Mouse (Mus musculus) bone marrow, adult 2 months (tissue): ENCODE measurements around the gene Rabgap1l. TPM values are rescaled to one million over a fixed set of nuclear protein-coding genes. Genes with fewer than 3 reads are reported as not detected.
"Not testable (repeated sequence)": the region's sequence is repeated elsewhere in the genome, so short reads cannot be mapped to it uniquely, and the experiment has no call there.

Experiments
- H3K27ac ChIP-seq: fragments of 200-500 bp; 2 replicates; pipeline ENCODE4 v1.5.1; 2012; ENCODE audit warnings: low read depth, mild to moderate bottlenecking, control low read depth, inconsistent platforms, low read length; ENCODE audit not compliant: control insufficient read depth, poor library complexity, insufficient read depth
- H3K4me1 ChIP-seq: fragments of 200-500 bp; 2 replicates; pipeline ENCODE4 v1.6.1; 2011; ENCODE audit warnings: low read length; ENCODE audit not compliant: control insufficient read depth, insufficient read depth
- H3K4me3 ChIP-seq: fragments of 200-500 bp; replicated peaks from 2 replicates; pipeline ENCODE3; 2011; ENCODE audit warnings: mild to moderate bottlenecking, low read depth, low read length, control low read depth; ENCODE audit not compliant: control insufficient read depth
- CTCF ChIP-seq: fragments of 200-500 bp; IDR thresholded peaks from 2 replicates; pipeline ENCODE4 v1.5.1; 2011; ENCODE audit warnings: low read length, control low read depth; ENCODE audit not compliant: control insufficient read depth, insufficient read depth
- POLR2A ChIP-seq: fragments of 200-500 bp; IDR thresholded peaks from 2 replicates; pipeline ENCODE4 v1.6.1; 2011; ENCODE audit warnings: low read depth, mild to moderate bottlenecking, control low read depth, low read length, borderline replicate concordance; ENCODE audit not compliant: control insufficient read depth
- WGBS: fragments of 180-500 bp; shearing (Covaris S2); methylation state at CpG from one replicate; pipeline ENCODE4 v1.1.7; 2018; 5-methylcytosine and 5-hydroxymethylcytosine counted together
- polyA plus RNA-seq: library from polyadenylated mRNA; stranded (reverse); fragments of >200 nt; gene quantifications from 2 replicates; pipeline ENCODE4 v1.2.4, GENCODE M21; 2011; ENCODE audit warnings: low replicate concordance; ENCODE audit not compliant: missing spikeins, insufficient read depth, insufficient read length

Rabgap1l gene
- polyA plus RNA-seq, 1 experiment = 73.4 TPM

DNA sequence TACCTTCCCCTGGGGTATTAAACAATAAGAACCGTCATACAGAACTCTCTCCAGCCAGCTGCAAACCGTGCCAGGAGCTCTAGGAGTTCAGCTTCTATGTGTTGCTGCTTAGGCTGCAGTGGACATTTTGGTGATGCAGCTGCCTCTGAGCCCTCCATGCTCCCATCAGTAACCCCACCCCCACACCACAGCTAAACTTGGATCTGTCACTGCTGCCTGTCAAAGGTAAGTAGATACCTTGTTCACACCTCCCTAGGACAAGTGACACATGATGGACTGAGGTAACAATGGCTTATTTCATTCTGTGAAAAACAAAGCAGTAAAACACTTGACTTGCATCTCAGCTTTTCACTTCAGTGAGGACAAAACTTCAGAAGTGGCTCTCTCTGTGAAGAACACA is 344.3 kb downstream of the Rabgap1l start:
- Histone ChIP-seq H3K4me3 (no peak overlapping the region), H3K27ac (no peak overlapping the region), H3K4me1 (no peaks in the 10 kb centered on the region)
- 84% methylated on average over 2 of the region's 2 CpGs for WGBS
- TF ChIP-seq POLR2A (no peak), CTCF (no peak)

DNA sequence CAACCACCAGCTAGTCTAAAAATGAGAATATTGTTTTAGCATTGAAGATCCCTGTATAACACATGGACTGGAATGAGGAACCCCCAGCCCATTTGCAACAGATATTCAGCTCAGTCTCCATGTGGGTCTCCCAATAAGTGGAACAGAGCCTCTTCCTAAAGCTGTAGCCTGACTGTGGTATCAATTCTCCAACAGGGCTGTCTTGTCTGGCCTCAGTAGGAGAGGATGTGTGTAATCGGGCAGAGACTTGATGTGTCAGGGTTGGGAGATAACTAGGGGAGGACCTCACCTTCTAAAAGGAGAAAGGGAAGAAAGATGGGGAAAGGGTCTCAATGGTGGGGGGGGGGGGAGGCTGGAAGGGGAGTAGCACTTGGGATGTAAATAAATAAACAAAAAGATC is 346.2 kb downstream of the Rabgap1l start:
- TF ChIP-seq CTCF = no peak
- no peak for TF ChIP-seq POLR2A
- Histone ChIP-seq H3K27ac (no peak overlapping the region), H3K4me3 (no peak overlapping the region), H3K4me1 (no peaks in the 10 kb centered on the region)
- 66% methylated on average over 1 of the region's 1 CpGs for WGBS

DNA sequence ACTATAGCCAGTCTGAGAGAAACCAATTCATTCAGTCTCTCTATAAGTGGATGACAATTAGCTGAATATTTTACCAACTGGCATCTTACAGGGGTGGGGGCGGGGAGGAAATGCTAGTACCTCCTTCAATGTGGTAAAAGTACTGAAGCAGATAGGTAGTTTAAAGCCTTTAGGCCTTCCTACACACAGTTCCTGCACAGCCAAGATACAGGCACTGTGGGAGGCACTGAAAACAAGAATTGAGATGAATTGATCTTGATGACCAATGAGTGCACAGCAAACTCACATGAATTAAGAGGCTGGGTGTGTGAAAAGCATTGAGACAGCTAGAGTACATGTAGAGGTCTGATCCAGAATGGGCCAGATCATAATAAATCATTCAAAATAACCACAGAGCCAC is 349.5 kb downstream of the Rabgap1l start:
- no peak for TF ChIP-seq CTCF
- no peaks in the 10 kb centered on the region; the same call in 1 of the 2 replicates for H3K4me1 ChIP-seq
- WGBS = 90% methylated on average over 1 of the region's 1 CpGs
- H3K27ac ChIP-seq = no peak overlapping the region
- no peak overlapping the region for H3K4me3 ChIP-seq

DNA sequence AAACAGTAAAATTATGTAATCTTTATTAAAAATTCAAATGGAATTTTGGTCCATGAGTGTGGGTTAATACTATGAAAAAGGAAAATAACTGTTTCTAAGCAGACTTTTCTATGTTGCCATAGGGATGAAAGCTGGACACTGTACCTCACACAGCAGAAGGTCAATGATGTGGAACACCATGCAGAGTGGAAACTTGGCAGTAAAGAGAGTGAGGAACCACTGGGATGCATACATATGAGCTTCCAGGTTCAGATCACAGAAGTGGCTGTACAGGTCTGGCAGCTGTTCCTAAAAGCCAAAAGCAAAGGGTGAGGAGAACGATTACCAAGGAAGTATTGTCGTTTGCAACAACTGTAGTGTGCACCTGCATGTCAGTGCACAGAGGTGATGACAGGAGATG is 351.3 kb downstream of the Rabgap1l start:
- WGBS = 78% methylated on average over 2 of the region's 2 CpGs
- no peak for TF ChIP-seq CTCF
- TF ChIP-seq POLR2A = no peak
- no peak overlapping the region for H3K27ac ChIP-seq
- H3K4me1 ChIP-seq = no peaks in the 10 kb centered on the region; the same call in 1 of the 2 replicates
- H3K4me3 ChIP-seq = no peak overlapping the region

DNA sequence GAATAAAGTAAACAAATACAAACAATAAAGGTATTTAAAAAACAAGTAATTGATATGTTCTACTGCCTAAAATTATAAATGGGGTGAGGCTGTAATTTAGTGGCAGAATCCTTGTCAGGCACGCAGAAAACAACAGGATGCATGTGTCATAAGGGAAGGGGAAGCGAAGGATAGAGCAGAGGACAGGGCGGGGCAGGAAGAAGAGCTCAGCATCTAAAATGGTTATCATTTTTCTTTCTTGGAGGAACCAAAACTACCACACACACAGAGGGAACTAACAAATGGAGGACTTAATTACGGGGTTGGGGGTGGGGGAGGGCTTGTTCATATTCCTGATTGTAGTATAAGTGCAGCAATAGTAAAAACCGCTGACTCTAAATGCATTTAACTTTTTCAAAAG is 351.9 kb downstream of the Rabgap1l start:
- H3K4me1 ChIP-seq = no peaks in the 10 kb centered on the region; the same call in 1 of the 2 replicates
- WGBS = 59% methylated on average over 5 of the region's 5 CpGs
- no peak for TF ChIP-seq POLR2A
- no peak for TF ChIP-seq CTCF
- no peak overlapping the region for H3K4me3 ChIP-seq
- H3K27ac ChIP-seq = no peak overlapping the region

DNA sequence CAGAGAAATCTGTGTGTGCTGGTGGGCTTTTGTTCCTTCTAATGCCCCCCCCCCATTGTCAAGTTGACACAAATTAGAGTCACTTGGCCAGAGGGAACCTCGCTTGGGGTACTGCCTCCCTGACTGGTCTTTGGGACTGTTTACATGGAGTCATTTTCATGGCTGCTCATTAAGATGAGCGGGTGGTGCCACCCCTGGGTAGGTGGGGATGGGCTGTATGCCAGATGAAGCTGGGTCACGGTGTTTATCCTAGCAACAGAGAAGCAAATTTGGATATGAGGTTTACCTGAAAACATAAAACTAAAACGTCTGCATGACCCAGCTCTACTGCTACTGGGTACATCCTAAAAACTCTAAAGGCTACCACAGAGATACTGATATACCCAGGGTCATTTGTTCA is 354.2 kb downstream of the Rabgap1l start:
- 72% methylated on average over 4 of the region's 4 CpGs for WGBS
- no peaks in the 10 kb centered on the region; the same call in 1 of the 2 replicates for H3K4me1 ChIP-seq
- TF ChIP-seq CTCF (no peak), POLR2A (no peak)
- H3K27ac ChIP-seq = no peak overlapping the region
- no peak overlapping the region for H3K4me3 ChIP-seq

DNA sequence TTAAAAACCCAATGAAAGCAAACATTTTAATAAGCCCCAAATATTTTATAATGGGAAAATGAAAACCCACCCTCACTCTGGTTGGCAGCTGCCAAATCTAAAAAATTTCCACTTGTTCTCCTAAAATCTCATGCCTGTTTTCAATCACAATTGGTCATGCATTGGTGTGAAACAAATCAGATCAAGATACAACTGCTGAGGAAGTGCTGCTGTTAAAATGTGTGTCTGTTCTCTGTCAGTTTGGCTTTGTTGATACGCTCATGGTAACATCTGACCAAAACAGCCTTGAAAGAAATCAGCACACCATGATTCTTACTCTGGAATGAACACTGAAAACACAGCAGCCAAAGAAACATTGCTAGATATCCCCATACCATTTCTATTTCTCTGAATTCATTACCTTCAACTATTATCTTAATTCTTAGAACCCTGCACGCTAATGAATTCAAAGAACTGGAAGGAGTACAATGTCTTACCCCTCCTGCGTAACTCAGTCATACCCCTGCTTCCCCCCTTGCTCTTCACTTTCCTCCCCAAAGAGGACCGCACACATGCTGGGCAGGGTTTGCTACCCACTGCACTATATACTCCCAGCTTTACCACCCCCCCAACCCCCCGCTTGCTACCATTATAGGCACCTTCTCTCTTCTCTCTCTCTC is 375.7 kb downstream of the Rabgap1l start:
- Histone ChIP-seq H3K4me3 (no peak overlapping the region), H3K4me1 (no peaks in the 10 kb centered on the region), H3K27ac (no peak overlapping the region)
- TF ChIP-seq POLR2A (no peak), CTCF (no peak)
- WGBS = 96% methylated on average over 5 of the region's 5 CpGs

DNA sequence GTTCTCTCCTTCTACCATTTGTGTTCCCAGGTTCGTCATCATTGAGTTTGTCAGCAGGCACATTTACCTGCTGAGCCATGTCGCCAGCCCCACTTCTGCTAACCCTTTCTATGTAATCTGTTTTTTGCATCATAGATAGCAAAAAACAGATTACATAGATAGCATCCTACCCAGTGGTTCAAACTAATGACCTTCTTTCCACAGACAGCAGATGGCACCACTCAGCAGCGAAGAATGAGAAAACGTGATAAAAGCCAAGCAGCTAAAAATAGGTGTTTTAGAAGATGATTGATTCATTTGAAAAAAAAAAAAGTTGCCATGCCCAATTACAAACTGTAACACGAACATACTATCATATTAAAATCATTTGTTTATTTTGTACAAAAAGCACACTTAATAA is 382.2 kb downstream of the Rabgap1l start:
- Histone ChIP-seq H3K4me1 (no peaks in the 10 kb centered on the region), H3K27ac (no peak overlapping the region), H3K4me3 (no peak overlapping the region)
- no peak for TF ChIP-seq CTCF
- no peak for TF ChIP-seq POLR2A
- WGBS = 41% methylated on average over 5 of the region's 5 CpGs

DNA sequence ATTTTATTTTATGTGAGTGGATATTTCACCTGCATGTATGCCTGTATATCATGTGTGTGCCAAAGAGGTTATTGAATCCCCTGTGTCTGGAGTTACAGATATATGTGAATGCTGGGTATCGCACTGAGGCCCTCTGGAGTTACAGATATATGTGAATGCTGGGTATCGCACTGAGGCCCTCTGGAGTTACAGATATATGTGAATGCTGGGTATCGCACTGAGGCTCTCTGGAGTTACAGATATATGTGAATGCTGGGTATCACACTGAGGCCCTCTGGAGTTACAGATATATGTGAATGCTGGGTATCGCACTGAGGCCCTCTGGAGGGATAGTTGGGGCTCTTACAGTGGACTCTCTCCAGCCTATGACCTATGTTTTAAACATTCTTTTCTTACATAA is 383.3 kb downstream of the Rabgap1l start:
- H3K4me3 ChIP-seq, H3K4me1 ChIP-seq, H3K27ac ChIP-seq: not testable (repeated sequence)
- 92% methylated on average over 4 of the region's 4 CpGs for WGBS
